Mouse (Mus musculus) erythroblast, embryonic 14.5 days (primary cell): ENCODE data around the gene Plg. TPM values are rescaled to one million over a fixed set of nuclear protein-coding genes. Genes with fewer than 3 reads are reported as not detected.

Experiments
- H3K27me3 ChIP-seq: 2 replicates; pipeline ENCODE4 v1.6.1; 2012; ENCODE audit warnings: inconsistent platforms; ENCODE audit not compliant: control insufficient read depth
- H3K36me3 ChIP-seq: 2 replicates; pipeline ENCODE4 v1.6.1; 2012; ENCODE audit warnings: mild to moderate bottlenecking, inconsistent platforms; ENCODE audit not compliant: control insufficient read depth
- H3K4me1 ChIP-seq: 2 replicates; pipeline ENCODE4 v1.6.1; 2012; ENCODE audit warnings: inconsistent platforms; ENCODE audit not compliant: control insufficient read depth
- H3K4me3 ChIP-seq: replicated peaks from 2 replicates; pipeline ENCODE3; 2012; ENCODE audit warnings: moderate library complexity, mild to moderate bottlenecking, inconsistent platforms
- H3K9me3 ChIP-seq: 2 replicates; pipeline ENCODE4 v1.6.1; 2012; ENCODE audit warnings: low read length, inconsistent platforms, mixed read lengths; ENCODE audit not compliant: control insufficient read depth
- GATA1 ChIP-seq: IDR thresholded peaks from 2 replicates; pipeline ENCODE4 v1.6.1; 2012; ENCODE audit warnings: low read length, inconsistent platforms, mixed read lengths
- TAL1 ChIP-seq: IDR thresholded peaks from 3 replicates; pipeline ENCODE4 v1.6.1; 2012; ENCODE audit warnings: low read length, inconsistent platforms, mixed read lengths
- polyA plus RNA-seq: library from polyadenylated mRNA; stranded (reverse); fragments of >175 nt; gene quantifications from 2 replicates; pipeline ENCODE4 v1.2.3, GENCODE M21; 2012

Gene Plg
- polyA plus RNA-seq, 1 experiment: 0.27 TPM

GRCm38 (mm10) chr17:12381579-12381978 lies 3.2 kb downstream of the Plg start:
- no peaks in the 10 kb centered on the region for H3K4me1 ChIP-seq
- peaks cover 2% of the 10 kb centered on the region for H3K27me3 ChIP-seq
- H3K36me3 ChIP-seq: no peaks in the 10 kb centered on the region; the same call in 1 of the 2 replicates
- no peaks in the 10 kb centered on the region for H3K9me3 ChIP-seq
- no peak overlapping the region for H3K4me3 ChIP-seq
- TF ChIP-seq GATA1: no peak
- no peak for TF ChIP-seq TAL1

GRCm38 (mm10) chr17:12382531-12382930 lies 4.1 kb downstream of the Plg start:
- Histone ChIP-seq H3K36me3 (no peaks in the 10 kb centered on the region; the same call in 1 of the 2 replicates), H3K4me1 (no peaks in the 10 kb centered on the region), H3K4me3 (no peak overlapping the region), H3K27me3 (peaks cover 2% of the 10 kb centered on the region; the same call in 1 of the 2 replicates), H3K9me3 (no peaks in the 10 kb centered on the region)
- TF ChIP-seq TAL1: no peak
- TF ChIP-seq GATA1: no peak

- no peak overlapping the region for H3K4me3 ChIP-seq
- peaks cover 2% of the 10 kb centered on the region; the same call in 1 of the 2 replicates for H3K27me3 ChIP-seq
- no peaks in the 10 kb centered on the region for H3K9me3 ChIP-seq
- peaks cover 5% of the 10 kb centered on the region; the same call in 1 of the 2 replicates for H3K36me3 ChIP-seq
- no peak for TF ChIP-seq GATA1
- TF ChIP-seq TAL1: no peak
- H3K4me1 ChIP-seq: no peaks in the 10 kb centered on the region
Measured at GRCm38 (mm10) chr17:12385049-12385794, 6.8 kb downstream of the Plg start.

GRCm38 (mm10) chr17:12387781-12388180 lies 9.4 kb downstream of the Plg start:
- H3K4me3 ChIP-seq: no peak overlapping the region
- no peaks in the 10 kb centered on the region for H3K9me3 ChIP-seq
- no peaks in the 10 kb centered on the region for H3K4me1 ChIP-seq
- TF ChIP-seq TAL1 (no peak), GATA1 (no peak)
- peaks cover 2% of the 10 kb centered on the region; the same call in 1 of the 2 replicates for H3K27me3 ChIP-seq
- peaks cover 5% of the 10 kb centered on the region; the same call in 1 of the 2 replicates for H3K36me3 ChIP-seq

GRCm38 (mm10) chr17:12388239-12388638 lies 9.8 kb downstream of the Plg start:
- Histone ChIP-seq H3K36me3 (peaks cover 5% of the 10 kb centered on the region; the same call in 1 of the 2 replicates), H3K4me1 (no peaks in the 10 kb centered on the region), H3K4me3 (no peak overlapping the region), H3K27me3 (peaks cover 2% of the 10 kb centered on the region; the same call in 1 of the 2 replicates), H3K9me3 (no peaks in the 10 kb centered on the region)
- TF ChIP-seq GATA1 (no peak), TAL1 (no peak)

- no peaks in the 10 kb centered on the region for H3K27me3 ChIP-seq
- no peaks in the 10 kb centered on the region; the same call in 1 of the 2 replicates for H3K36me3 ChIP-seq
- no peaks in the 10 kb centered on the region for H3K9me3 ChIP-seq
- no peaks in the 10 kb centered on the region for H3K4me1 ChIP-seq
- TF ChIP-seq GATA1 (no peak), TAL1 (no peak)
- H3K4me3 ChIP-seq: no peak overlapping the region
Measured at GRCm38 (mm10) chr17:12396163-12396677, 17.8 kb downstream of the Plg start.

GRCm38 (mm10) chr17:12403420-12403819 lies 25.0 kb downstream of the Plg start:
- Histone ChIP-seq H3K4me1 (no peaks in the 10 kb centered on the region), H3K36me3 (peaks cover 6% of the 10 kb centered on the region; the same call in 1 of the 2 replicates), H3K27me3 (no peaks in the 10 kb centered on the region), H3K9me3 (peaks cover 4% of the 10 kb centered on the region; the same call in 1 of the 2 replicates), H3K4me3 (no peak overlapping the region)
- TF ChIP-seq TAL1 (no peak), GATA1 (no peak)

GRCm38 (mm10) chr17:12409346-12409944 lies 31.0 kb downstream of the Plg start:
- TF ChIP-seq GATA1: no peak
- TF ChIP-seq TAL1: no peak
- H3K36me3 ChIP-seq: peaks cover 3% of the 10 kb centered on the region; the same call in 1 of the 2 replicates
- H3K4me1 ChIP-seq: no peaks in the 10 kb centered on the region
- H3K9me3 ChIP-seq: peaks cover 4% of the 10 kb centered on the region; the same call in 1 of the 2 replicates
- H3K4me3 ChIP-seq: no peak overlapping the region
- H3K27me3 ChIP-seq: no peaks in the 10 kb centered on the region

GRCm38 (mm10) chr17:12412181-12412890 lies 33.9 kb downstream of the Plg start:
- Histone ChIP-seq H3K9me3 (no peaks in the 10 kb centered on the region), H3K4me3 (no peak overlapping the region), H3K4me1 (no peaks in the 10 kb centered on the region), H3K36me3 (no peaks in the 10 kb centered on the region; the same call in 1 of the 2 replicates), H3K27me3 (no peaks in the 10 kb centered on the region)
- TF ChIP-seq TAL1: no peak
- TF ChIP-seq GATA1: no peak
